Comparison of ENCODE assay signal across 27 mouse cellular contexts in genomic region chr19:54932579-54932978, GRCm38 (mm10).
DNase-seq lines count a peak whose midpoint lies in the region; ATAC-seq and TF ChIP-seq lines count a peak whose summit lies in the region.
"Had no signal": no experiment of that assay in that cellular context is flagged by ENCODE, and none has a peak within 500 bp of the region (broad histone marks: within the 10 kb centered on the region; RNA-seq: fewer than 3 reads in every experiment).

No protein-coding gene starts in this region.

- DNase-seq in forebrain, postnatal 0 days = peak; percentile 6
- DNase-seq in forebrain, embryonic 11.5 days (ENCODE audit: low spot score) = no peak
- peak; percentile 11 to 13 for DNase-seq in layer of hippocampus, adult 18-20 months (ENCODE audit: low spot score in 2 of 2)
- DNase-seq in layer of hippocampus, adult 9-10 months (ENCODE audit: low spot score) = no peak
- peak; percentile 56 for DNase-seq in 3T3-L1 (ENCODE audit: low read depth, low spot score)
- DNase-seq in brain, adult 2 months (ENCODE audit: low read depth, low spot score) = peak; percentile 69
- no peak for DNase-seq in adrenal gland, adult 18-20 months (ENCODE audit: low spot score in 2 of 2)
- DNase-seq in cerebellum, adult 11-12 months = no peak
- DNase-seq: adrenal gland, postnatal 10 days; cerebellum, adult 11 months; cerebellum, adult 9-11 months; gastrocnemius, postnatal 10 days; kidney, adult 2 months; kidney, postnatal 36 days; liver, embryonic 13.5 days; lung, adult 18-20 months had no signal

- ATAC-seq in forebrain, postnatal 0 days = peak; percentile 51; the same call in 1 of the 2 replicates
- no peak for ATAC-seq in forebrain, embryonic 11.5 days (replicated peaks; ENCODE audit: low FRiP score)
- ATAC-seq: CD4-positive, CD25-positive, alpha-beta regulatory T cell, adult 4 months; forebrain, embryonic 13.5 days; hindbrain, embryonic 16.5 days; intestine, embryonic 15.5 days; lung, postnatal 0 days; midbrain, embryonic 13.5 days had no signal

- no peak overlapping the region for H3K9ac ChIP-seq in forebrain, postnatal 0 days
- H3K9ac ChIP-seq in forebrain, embryonic 11.5 days (ENCODE audit: low read length) = no peak overlapping the region
- H3K9ac ChIP-seq: forebrain, embryonic 13.5 days; heart, embryonic 15.5 days; intestine, embryonic 15.5 days; limb, embryonic 15.5 days; liver, embryonic 13.5 days; midbrain, embryonic 13.5 days had no signal

- H3K4me3 ChIP-seq in forebrain, postnatal 0 days (ENCODE audit: low read depth, low read length) = no peak overlapping the region
- no peak overlapping the region for H3K4me3 ChIP-seq in forebrain, embryonic 11.5 days (ENCODE audit: low read depth, low read length)
- H3K4me3 ChIP-seq: erythroblast, embryonic 14.5 days; forebrain, embryonic 13.5 days; heart, embryonic 15.5 days; intestine, embryonic 15.5 days; limb, embryonic 10.5 days; limb, embryonic 15.5 days; liver, embryonic 13.5 days; midbrain, embryonic 13.5 days had no signal

- H3K4me1 ChIP-seq in forebrain, postnatal 0 days (ENCODE audit: insufficient read depth) = no peaks in the 10 kb centered on the region
- H3K4me1 ChIP-seq in forebrain, embryonic 11.5 days (replicated peaks; ENCODE audit: control insufficient read depth, insufficient read depth, low read length) = no peaks in the 10 kb centered on the region
- H3K4me1 ChIP-seq: forebrain, embryonic 13.5 days; heart, embryonic 15.5 days; intestine, embryonic 15.5 days; limb, embryonic 10.5 days; limb, embryonic 15.5 days; liver, embryonic 13.5 days; midbrain, embryonic 13.5 days had no signal

- no peak for TF ChIP-seq CTCF in forebrain, postnatal 0 days (IDR thresholded peaks at IDR 0.05; ENCODE audit: low read depth)

- WGBS in forebrain, postnatal 0 days = 56% methylated on average over 5 of the region's 5 CpGs
- WGBS in forebrain, embryonic 11.5 days = 78% methylated on average over 5 of the region's 5 CpGs

- no peaks in the 10 kb centered on the region for H3K27me3 ChIP-seq in forebrain, postnatal 0 days (ENCODE audit: insufficient read depth, low read length)
- no peaks in the 10 kb centered on the region for H3K27me3 ChIP-seq in forebrain, embryonic 11.5 days (ENCODE audit: control insufficient read depth, insufficient read depth, low read length)
- H3K27me3 ChIP-seq: forebrain, embryonic 13.5 days; heart, embryonic 15.5 days; intestine, embryonic 15.5 days; limb, embryonic 15.5 days; liver, embryonic 13.5 days; midbrain, embryonic 13.5 days had no signal

- no peak overlapping the region for H3K4me2 ChIP-seq in forebrain, postnatal 0 days (ENCODE audit: low read depth)
- H3K4me2 ChIP-seq in forebrain, embryonic 11.5 days (ENCODE audit: low read depth, low read length, severe bottlenecking) = no peak overlapping the region
- H3K4me2 ChIP-seq: forebrain, embryonic 13.5 days; heart, embryonic 15.5 days; intestine, embryonic 15.5 days; limb, embryonic 15.5 days; liver, embryonic 13.5 days; midbrain, embryonic 13.5 days had no signal

- no peaks in the 10 kb centered on the region for H3K9me3 ChIP-seq in forebrain, postnatal 0 days (ENCODE audit: low read length)
- no peaks in the 10 kb centered on the region for H3K9me3 ChIP-seq in forebrain, embryonic 11.5 days (ENCODE audit: control insufficient read depth, low read length)
- H3K9me3 ChIP-seq: forebrain, embryonic 13.5 days; heart, embryonic 15.5 days; intestine, embryonic 15.5 days; limb, embryonic 10.5 days; limb, embryonic 15.5 days; liver, embryonic 13.5 days; midbrain, embryonic 13.5 days had no signal

- H3K27ac ChIP-seq in forebrain, postnatal 0 days (ENCODE audit: low read depth, low read length) = no peak overlapping the region
- H3K27ac ChIP-seq in forebrain, embryonic 11.5 days (ENCODE audit: low read depth, low read length) = no peak overlapping the region
- H3K27ac ChIP-seq: forebrain, embryonic 13.5 days; heart, embryonic 15.5 days; intestine, embryonic 15.5 days; limb, embryonic 10.5 days; limb, embryonic 15.5 days; liver, embryonic 13.5 days; macrophage; midbrain, embryonic 13.5 days had no signal

- H3K36me3 ChIP-seq in forebrain, postnatal 0 days (ENCODE audit: insufficient read depth) = no peaks in the 10 kb centered on the region
- no peaks in the 10 kb centered on the region for H3K36me3 ChIP-seq in forebrain, embryonic 11.5 days (ENCODE audit: control insufficient read depth, insufficient read depth, low read length)
- H3K36me3 ChIP-seq: heart, embryonic 15.5 days; intestine, embryonic 15.5 days; limb, embryonic 10.5 days; limb, embryonic 15.5 days; liver, embryonic 13.5 days; midbrain, embryonic 13.5 days had no signal

Comparison
In these comparisons a context has a peak if more than half of its experiments do, and no peak if none do; other contexts are left out.
1. DNase-seq: peak in forebrain, postnatal 0 days (single experiment), layer of hippocampus, adult 18-20 months (2 of 2), 3T3-L1 (single experiment) and brain, adult 2 months (single experiment); none in forebrain, embryonic 11.5 days (single experiment), layer of hippocampus, adult 9-10 months (single experiment), adrenal gland, adult 18-20 months (0 of 2) and cerebellum, adult 11-12 months (single experiment).